Mouse (Mus musculus) right cerebral cortex, postnatal 4 days (tissue): ENCODE measurements around the gene Rnase4.

Experiments used
- DNase-seq: peaks from one replicate; pipeline ENCODE4 v3.0.0-alpha.2; 2022

Rnase4 gene

GRCm38 (mm10) chr14:51130315-51130940, 39.6 kb downstream of the Rnase4 start:
- DNase-seq = no peak

GRCm38 (mm10) chr14:51131086-51131815, 40.4 kb downstream of the Rnase4 start:
- DNase-seq = no peak

GRCm38 (mm10) chr14:51132372-51132771, 41.5 kb downstream of the Rnase4 start:
- no peak for DNase-seq

GRCm38 (mm10) chr14:51140342-51140741, 49.5 kb downstream of the Rnase4 start:
- no peak for DNase-seq

- DNase-seq = no peak
These were observed 51.2 kb downstream of the Rnase4 start for GRCm38 (mm10) chr14:51142119-51142518.

- DNase-seq = no peak
These were observed 51.7 kb downstream of the Rnase4 start for GRCm38 (mm10) chr14:51142568-51142967.

- no peak for DNase-seq
These were observed 52.4 kb downstream of the Rnase4 start for GRCm38 (mm10) chr14:51143287-51143686.

GRCm38 (mm10) chr14:51143937-51144336, 53.1 kb downstream of the Rnase4 start:
- DNase-seq = no peak

- no peak for DNase-seq
These were observed 53.6 kb downstream of the Rnase4 start for GRCm38 (mm10) chr14:51144451-51144850.

- DNase-seq = no peak
These were observed 54.6 kb downstream of the Rnase4 start for GRCm38 (mm10) chr14:51145521-51145920.

GRCm38 (mm10) chr14:51146685-51147084, 55.8 kb downstream of the Rnase4 start, which contains the start of gene Rnase1:
TSS of gene Rnase1 (minus strand) at chr14:51146785.
- DNase-seq = no peak

GRCm38 (mm10) chr14:51148006-51148405, 57.1 kb downstream of the Rnase4 start:
- no peak for DNase-seq

GRCm38 (mm10) chr14:51149164-51149563, 58.3 kb downstream of the Rnase4 start:
- no peak for DNase-seq

GRCm38 (mm10) chr14:51150206-51150831, 59.4 kb downstream of the Rnase4 start:
- no peak for DNase-seq

GRCm38 (mm10) chr14:51152249-51152870, 61.5 kb downstream of the Rnase4 start:
- DNase-seq = no peak
